Mouse (Mus musculus): Measurements from ENCODE around the gene Fam20c. TPM values are rescaled to one million over a fixed set of nuclear protein-coding genes. Genes with fewer than 3 reads are reported as not detected.

The Fam20c gene
- total and polyA plus RNA-seq, 2 experiments from 2014 or later, result 4.4 to 9.1 TPM

DNA sequence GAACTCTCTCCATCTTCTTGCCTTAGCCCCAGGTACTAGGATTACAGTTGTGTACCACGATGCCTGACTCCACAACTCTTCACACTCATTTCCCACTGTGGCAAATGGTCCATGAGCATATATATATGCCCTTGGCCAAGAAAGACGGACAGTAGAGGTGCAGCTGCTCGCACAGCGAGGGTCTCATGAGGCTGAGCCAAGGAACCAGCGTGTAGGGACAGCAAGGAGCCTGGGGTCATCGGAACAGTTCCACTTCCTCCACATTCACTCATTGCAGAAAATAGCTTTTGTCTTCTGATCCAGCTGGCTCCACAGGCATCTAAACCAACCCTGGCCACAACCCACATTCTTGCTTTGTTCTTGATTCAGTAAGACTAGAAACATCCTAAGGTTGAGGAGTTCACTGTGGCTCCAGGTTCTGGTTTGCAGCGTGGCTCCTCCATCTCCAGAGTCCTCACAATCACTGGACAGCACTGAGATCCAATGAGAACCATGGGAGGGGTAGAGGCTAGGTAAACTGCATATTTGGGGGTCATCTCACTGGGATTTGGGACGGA lies 19.0 kb upstream of the Fam20c start:
- H3K9ac ChIP-seq (replicated peaks; ENCODE audit: low read depth, low read length), result no peak overlapping the region
- H3K27me3 ChIP-seq (ENCODE audit: control insufficient read depth, insufficient read depth, low read length), result no peaks in the 10 kb centered on the region
- TF ChIP-seq CTCF (IDR thresholded peaks at IDR 0.05; ENCODE audit: low read depth) (no peak), EP300 (IDR thresholded peaks at IDR 0.05; ENCODE audit: low read depth) (no peak)
- 0 out of 2 replicates have a peak, but pooled peaks cover 3% of the 10 kb centered on the region for H3K9me3 ChIP-seq (replicated peaks; ENCODE audit: control insufficient read depth, low read length)
- DNase-seq (ENCODE audit: low spot score), result no peak
- no peak overlapping the region for H3K4me2 ChIP-seq (ENCODE audit: low read depth, low read length)
- no peaks in the 10 kb centered on the region for H3K36me3 ChIP-seq (replicated peaks; ENCODE audit: control insufficient read depth, insufficient read depth, low read length)
- ATAC-seq (ENCODE audit: insufficient read depth, low read depth), result no peak
- no peak overlapping the region for H3K27ac ChIP-seq (ENCODE audit: low read depth)
- peaks cover 22% of the 10 kb centered on the region; the same call in 1 of the 2 replicates for H3K4me1 ChIP-seq (ENCODE audit: control insufficient read depth, insufficient read depth)
- WGBS, result 85% methylated on average over 8 of the region's 8 CpGs
- no peak overlapping the region for H3K4me3 ChIP-seq (ENCODE audit: low read depth, low read length)

DNA sequence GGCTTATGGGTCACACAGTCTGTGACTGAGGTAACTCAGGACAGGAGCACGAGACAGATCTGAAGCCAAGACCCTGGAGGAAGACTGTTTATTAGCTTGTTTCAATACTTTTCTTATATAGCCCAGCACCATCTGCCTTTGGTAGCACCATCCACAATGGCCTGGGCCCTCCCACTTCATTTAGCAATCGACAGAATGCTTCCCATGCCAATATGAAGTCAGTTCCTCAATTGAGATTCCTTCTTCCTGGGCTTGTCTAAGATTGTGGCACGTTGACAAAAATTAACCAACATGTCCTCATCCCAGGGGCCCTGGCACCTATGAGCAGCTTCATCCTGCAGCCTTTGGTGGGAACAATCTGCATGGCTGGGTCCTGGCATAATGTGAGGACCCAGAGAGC lies 14.2 kb upstream of the Fam20c start:
- TF ChIP-seq EP300 (IDR thresholded peaks at IDR 0.05; ENCODE audit: low read depth) (no peak), CTCF (IDR thresholded peaks at IDR 0.05; ENCODE audit: low read depth) (no peak)
- Histone ChIP-seq H3K36me3 (replicated peaks; ENCODE audit: control insufficient read depth, insufficient read depth, low read length) (no peaks in the 10 kb centered on the region), H3K4me2 (ENCODE audit: low read depth, low read length) (no peak overlapping the region), H3K9me3 (replicated peaks; ENCODE audit: control insufficient read depth, low read length) (0 out of 2 replicates have a peak, but pooled peaks cover 3% of the 10 kb centered on the region), H3K27me3 (ENCODE audit: control insufficient read depth, insufficient read depth, low read length) (no peaks in the 10 kb centered on the region), H3K4me1 (ENCODE audit: control insufficient read depth, insufficient read depth) (peaks cover 9% of the 10 kb centered on the region; the same call in 1 of the 2 replicates), H3K9ac (replicated peaks; ENCODE audit: low read depth, low read length) (no peak overlapping the region), H3K4me3 (ENCODE audit: low read depth, low read length) (no peak overlapping the region), H3K27ac (ENCODE audit: low read depth) (no peak overlapping the region)
- WGBS, result 60% methylated on average over 3 of the region's 3 CpGs
- no peak for DNase-seq (ENCODE audit: low spot score)
- no peak for ATAC-seq (ENCODE audit: insufficient read depth, low read depth)

DNA sequence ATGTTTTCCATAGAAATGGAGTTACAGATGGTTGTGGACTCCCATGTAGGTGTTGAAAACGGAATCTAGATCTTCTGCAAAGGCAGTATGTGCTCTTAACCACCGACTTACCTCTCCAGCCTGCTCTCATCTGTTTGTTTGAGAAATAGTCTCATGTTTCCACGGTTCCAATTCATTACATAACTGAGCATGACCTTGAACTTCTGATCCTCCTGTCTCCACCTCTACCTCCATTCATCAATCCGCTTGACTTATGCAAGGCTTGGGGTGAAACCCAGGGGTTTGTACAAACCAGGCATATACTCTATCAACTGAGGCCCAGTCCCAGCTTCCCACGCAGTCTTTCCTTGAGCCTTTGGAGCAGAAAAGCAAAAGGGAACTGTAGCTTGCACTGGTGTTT lies 12.8 kb upstream of the Fam20c start:
- DNase-seq (ENCODE audit: low spot score), result no peak
- Histone ChIP-seq H3K27ac (ENCODE audit: low read depth) (no peak overlapping the region), H3K9ac (replicated peaks; ENCODE audit: low read depth, low read length) (no peak overlapping the region), H3K4me2 (ENCODE audit: low read depth, low read length) (no peak overlapping the region), H3K9me3 (replicated peaks; ENCODE audit: control insufficient read depth, low read length) (0 out of 2 replicates have a peak, but pooled peaks cover 3% of the 10 kb centered on the region), H3K27me3 (ENCODE audit: control insufficient read depth, insufficient read depth, low read length) (no peaks in the 10 kb centered on the region), H3K4me3 (ENCODE audit: low read depth, low read length) (no peak overlapping the region), H3K4me1 (ENCODE audit: control insufficient read depth, insufficient read depth) (no peaks in the 10 kb centered on the region), H3K36me3 (replicated peaks; ENCODE audit: control insufficient read depth, insufficient read depth, low read length) (no peaks in the 10 kb centered on the region)
- ATAC-seq (ENCODE audit: insufficient read depth, low read depth), result no peak
- 77% methylated on average over 5 of the region's 5 CpGs for WGBS
- TF ChIP-seq CTCF (IDR thresholded peaks at IDR 0.05; ENCODE audit: low read depth) (no peak), EP300 (IDR thresholded peaks at IDR 0.05; ENCODE audit: low read depth) (no peak)

DNA sequence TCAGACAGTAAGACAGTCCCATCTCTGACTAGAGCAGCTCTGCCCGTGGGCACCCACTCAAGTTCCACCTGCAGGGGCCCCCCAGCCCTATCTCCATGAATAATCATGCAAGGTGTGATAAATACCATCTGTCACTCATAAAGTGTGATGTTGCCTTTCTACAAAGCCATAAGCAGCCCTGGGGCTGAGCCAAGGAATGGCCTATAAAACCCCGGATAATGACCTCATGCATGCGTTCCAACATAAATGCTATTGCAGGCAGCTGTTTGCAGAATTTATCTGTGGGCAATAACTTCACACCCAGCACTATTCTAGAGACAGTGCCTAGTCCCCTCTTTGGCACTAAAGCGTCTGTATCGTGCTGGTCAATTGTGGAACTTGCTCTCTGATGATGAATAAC lies 12.0 kb upstream of the Fam20c start:
- H3K9ac ChIP-seq (replicated peaks; ENCODE audit: low read depth, low read length), result no peak overlapping the region
- H3K4me3 ChIP-seq (ENCODE audit: low read depth, low read length), result no peak overlapping the region
- H3K36me3 ChIP-seq (replicated peaks; ENCODE audit: control insufficient read depth, insufficient read depth, low read length), result no peaks in the 10 kb centered on the region
- no peaks in the 10 kb centered on the region for H3K4me1 ChIP-seq (ENCODE audit: control insufficient read depth, insufficient read depth)
- H3K27ac ChIP-seq (ENCODE audit: low read depth), result no peak overlapping the region
- ATAC-seq (ENCODE audit: insufficient read depth, low read depth) (no peak), DNase-seq (ENCODE audit: low spot score) (no peak)
- WGBS, result 54% methylated on average over 5 of the region's 5 CpGs
- 0 out of 2 replicates have a peak, but pooled peaks cover 3% of the 10 kb centered on the region for H3K9me3 ChIP-seq (replicated peaks; ENCODE audit: control insufficient read depth, low read length)
- TF ChIP-seq CTCF (IDR thresholded peaks at IDR 0.05; ENCODE audit: low read depth) (no peak), EP300 (IDR thresholded peaks at IDR 0.05; ENCODE audit: low read depth) (no peak)
- H3K27me3 ChIP-seq (ENCODE audit: control insufficient read depth, insufficient read depth, low read length), result no peaks in the 10 kb centered on the region
- no peak overlapping the region for H3K4me2 ChIP-seq (ENCODE audit: low read depth, low read length)

DNA sequence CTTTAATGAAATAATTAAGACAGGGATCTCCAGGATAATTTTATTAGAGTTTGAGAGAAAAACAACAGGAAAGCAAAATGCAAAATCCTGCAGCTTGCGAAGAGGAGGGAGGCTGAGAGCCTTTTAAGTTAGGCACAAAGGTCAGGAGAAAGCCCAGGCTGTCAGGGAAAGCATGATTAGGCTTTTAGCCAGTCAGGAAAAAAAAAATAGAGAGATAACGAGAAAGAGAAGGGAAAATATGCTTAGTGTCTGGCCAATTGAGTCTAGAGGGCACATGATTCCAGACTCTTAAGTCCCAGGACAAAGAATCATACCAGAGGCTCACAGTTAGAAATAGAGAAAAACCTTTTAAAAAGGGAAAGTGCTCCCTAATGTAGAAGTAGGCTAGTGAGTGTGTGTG lies 10.7 kb upstream of the Fam20c start:
- Histone ChIP-seq H3K9ac (replicated peaks; ENCODE audit: low read depth, low read length) (no peak overlapping the region), H3K27me3 (ENCODE audit: control insufficient read depth, insufficient read depth, low read length) (no peaks in the 10 kb centered on the region), H3K36me3 (replicated peaks; ENCODE audit: control insufficient read depth, insufficient read depth, low read length) (no peaks in the 10 kb centered on the region), H3K4me1 (ENCODE audit: control insufficient read depth, insufficient read depth) (no peaks in the 10 kb centered on the region), H3K9me3 (replicated peaks; ENCODE audit: control insufficient read depth, low read length) (0 out of 2 replicates have a peak, but pooled peaks cover 3% of the 10 kb centered on the region), H3K4me3 (ENCODE audit: low read depth, low read length) (no peak overlapping the region), H3K27ac (ENCODE audit: low read depth) (no peak overlapping the region), H3K4me2 (ENCODE audit: low read depth, low read length) (no peak overlapping the region)
- TF ChIP-seq EP300 (IDR thresholded peaks at IDR 0.05; ENCODE audit: low read depth) (no peak), CTCF (IDR thresholded peaks at IDR 0.05; ENCODE audit: low read depth) (no peak)
- DNase-seq (ENCODE audit: low spot score) (no peak), ATAC-seq (ENCODE audit: insufficient read depth, low read depth) (no peak)
- WGBS, result 39% methylated on average over 2 of the region's 2 CpGs

Measured in heart, postnatal 0 days (tissue).